Mouse (Mus musculus): Measurements from ENCODE around the gene Cbr4. TPM values are rescaled to one million over a fixed set of nuclear protein-coding genes. Genes with fewer than 3 reads are reported as not detected.
A peak's percentile ranks its signal among the peaks of the same experiment; 100 is the strongest.

Gene Cbr4
- polyA plus RNA-seq, 1 experiment from 2014 or later: 33.3 TPM

- H3K9ac ChIP-seq (replicated peaks; ENCODE audit: low read depth, low read length): no peak overlapping the region
- no peak for ATAC-seq (ENCODE audit: insufficient number of reproducible peaks, insufficient read depth, low FRiP score, low read depth)
- H3K27me3 ChIP-seq (ENCODE audit: control insufficient read depth, insufficient read depth, low read length): no peaks in the 10 kb centered on the region
- no peaks in the 10 kb centered on the region for H3K36me3 ChIP-seq (ENCODE audit: control insufficient read depth, insufficient read depth, low read length)
- no peak overlapping the region for H3K27ac ChIP-seq (ENCODE audit: low read length)
- no peaks in the 10 kb centered on the region for H3K4me1 ChIP-seq (ENCODE audit: control insufficient read depth, insufficient read depth, low read length)
- no peak overlapping the region for H3K4me3 ChIP-seq (ENCODE audit: low read depth, low read length)
- H3K4me2 ChIP-seq (replicated peaks; ENCODE audit: low read depth, low read length): no peak overlapping the region
- WGBS: 57% methylated on average over 8 of the region's 8 CpGs
- H3K9me3 ChIP-seq (ENCODE audit: control insufficient read depth, low read depth, low read length): no peaks in the 10 kb centered on the region
Measured at GRCm38 (mm10) chr8:61478793-61479192, 8.7 kb upstream of the Cbr4 start.

GRCm38 (mm10) chr8:61479506-61480214, 7.9 kb upstream of the Cbr4 start:
- H3K4me2 ChIP-seq (replicated peaks; ENCODE audit: low read depth, low read length): no peak overlapping the region
- ATAC-seq (ENCODE audit: insufficient number of reproducible peaks, insufficient read depth, low FRiP score, low read depth): no peak
- H3K4me3 ChIP-seq (ENCODE audit: low read depth, low read length): no peak overlapping the region
- H3K27ac ChIP-seq (ENCODE audit: low read length): no peak overlapping the region
- no peaks in the 10 kb centered on the region for H3K36me3 ChIP-seq (ENCODE audit: control insufficient read depth, insufficient read depth, low read length)
- H3K4me1 ChIP-seq (ENCODE audit: control insufficient read depth, insufficient read depth, low read length): no peaks in the 10 kb centered on the region
- H3K9me3 ChIP-seq (ENCODE audit: control insufficient read depth, low read depth, low read length): no peaks in the 10 kb centered on the region
- no peaks in the 10 kb centered on the region for H3K27me3 ChIP-seq (ENCODE audit: control insufficient read depth, insufficient read depth, low read length)
- H3K9ac ChIP-seq (replicated peaks; ENCODE audit: low read depth, low read length): no peak overlapping the region
- 48% methylated on average over 11 of the region's 11 CpGs for WGBS

- Histone ChIP-seq H3K4me1 (ENCODE audit: control insufficient read depth, insufficient read depth, low read length) (no peaks in the 10 kb centered on the region), H3K9ac (replicated peaks; ENCODE audit: low read depth, low read length) (no peak overlapping the region), H3K27me3 (ENCODE audit: control insufficient read depth, insufficient read depth, low read length) (no peaks in the 10 kb centered on the region), H3K27ac (ENCODE audit: low read length) (no peak overlapping the region), H3K4me2 (replicated peaks; ENCODE audit: low read depth, low read length) (no peak overlapping the region), H3K36me3 (ENCODE audit: control insufficient read depth, insufficient read depth, low read length) (no peaks in the 10 kb centered on the region), H3K4me3 (ENCODE audit: low read depth, low read length) (no peak overlapping the region), H3K9me3 (ENCODE audit: control insufficient read depth, low read depth, low read length) (no peaks in the 10 kb centered on the region)
- ATAC-seq (ENCODE audit: insufficient number of reproducible peaks, insufficient read depth, low FRiP score, low read depth): no peak
- WGBS: 85% methylated on average over 14 of the region's 14 CpGs
Measured at GRCm38 (mm10) chr8:61480260-61480967, 7.1 kb upstream of the Cbr4 start.

GRCm38 (mm10) chr8:61486923-61487529, 508 bp upstream of the Cbr4 start:
- Histone ChIP-seq H3K4me2 (replicated peaks; ENCODE audit: low read depth, low read length) (no peak overlapping the region), H3K9me3 (ENCODE audit: control insufficient read depth, low read depth, low read length) (no peaks in the 10 kb centered on the region)

GRCm38 (mm10) chr8:61488631-61489030, 1.1 kb downstream of the Cbr4 start:
- Histone ChIP-seq H3K4me1 (ENCODE audit: control insufficient read depth, insufficient read depth, low read length) (peaks cover 5% of the 10 kb centered on the region; the same call in 1 of the 2 replicates), H3K4me2 (replicated peaks; ENCODE audit: low read depth, low read length) (peak overlapping the region; percentile 77), H3K9ac (replicated peaks; ENCODE audit: low read depth, low read length) (no peak overlapping the region; the same call in 1 of the 2 replicates), H3K36me3 (ENCODE audit: control insufficient read depth, insufficient read depth, low read length) (peaks cover 4% of the 10 kb centered on the region; the same call in 1 of the 2 replicates), H3K27ac (ENCODE audit: low read length) (no peak overlapping the region), H3K27me3 (ENCODE audit: control insufficient read depth, insufficient read depth, low read length) (no peaks in the 10 kb centered on the region), H3K4me3 (ENCODE audit: low read depth, low read length) (peak overlapping the region; percentile 63; the same call in 1 of the 2 replicates), H3K9me3 (ENCODE audit: control insufficient read depth, low read depth, low read length) (no peaks in the 10 kb centered on the region)
- ATAC-seq (ENCODE audit: insufficient number of reproducible peaks, insufficient read depth, low FRiP score, low read depth): no peak
- 92% methylated on average over 8 of the region's 8 CpGs for WGBS

More at GRCm38 (mm10) chr8:61486923-61487529, 508 bp upstream of the Cbr4 start:
- ATAC-seq (ENCODE audit: insufficient number of reproducible peaks, insufficient read depth, low FRiP score, low read depth): no peak
- Histone ChIP-seq H3K27me3 (ENCODE audit: control insufficient read depth, insufficient read depth, low read length) (no peaks in the 10 kb centered on the region), H3K4me3 (ENCODE audit: low read depth, low read length) (peak overlapping the region; percentile 63; the same call in 1 of the 2 replicates), H3K27ac (ENCODE audit: low read length) (no peak overlapping the region), H3K9ac (replicated peaks; ENCODE audit: low read depth, low read length) (no peak overlapping the region), H3K4me1 (ENCODE audit: control insufficient read depth, insufficient read depth, low read length) (peaks cover 5% of the 10 kb centered on the region; the same call in 1 of the 2 replicates), H3K36me3 (ENCODE audit: control insufficient read depth, insufficient read depth, low read length) (no peaks in the 10 kb centered on the region)
- 95% methylated on average over 2 of the region's 2 CpGs for WGBS

GRCm38 (mm10) chr8:61497110-61497509, 9.6 kb downstream of the Cbr4 start:
- H3K4me3 ChIP-seq (ENCODE audit: low read depth, low read length): no peak overlapping the region
- no peak for ATAC-seq (ENCODE audit: insufficient number of reproducible peaks, insufficient read depth, low FRiP score, low read depth)
- H3K27me3 ChIP-seq (ENCODE audit: control insufficient read depth, insufficient read depth, low read length): no peaks in the 10 kb centered on the region
- no peak overlapping the region for H3K4me2 ChIP-seq (replicated peaks; ENCODE audit: low read depth, low read length)
- H3K36me3 ChIP-seq (ENCODE audit: control insufficient read depth, insufficient read depth, low read length): peaks cover 6% of the 10 kb centered on the region; the same call in 1 of the 2 replicates
- H3K9ac ChIP-seq (replicated peaks; ENCODE audit: low read depth, low read length): no peak overlapping the region
- H3K9me3 ChIP-seq (ENCODE audit: control insufficient read depth, low read depth, low read length): no peaks in the 10 kb centered on the region
- WGBS: 81% methylated on average over 4 of the region's 4 CpGs
- H3K27ac ChIP-seq (ENCODE audit: low read length): no peak overlapping the region
- H3K4me1 ChIP-seq (ENCODE audit: control insufficient read depth, insufficient read depth, low read length): no peaks in the 10 kb centered on the region

- no peak overlapping the region for H3K9ac ChIP-seq (replicated peaks; ENCODE audit: low read depth, low read length)
- H3K36me3 ChIP-seq (ENCODE audit: control insufficient read depth, insufficient read depth, low read length): peaks cover 5% of the 10 kb centered on the region; the same call in 1 of the 2 replicates
- H3K27ac ChIP-seq (ENCODE audit: low read length): no peak overlapping the region
- no peak overlapping the region for H3K4me3 ChIP-seq (ENCODE audit: low read depth, low read length)
- no peaks in the 10 kb centered on the region for H3K4me1 ChIP-seq (ENCODE audit: control insufficient read depth, insufficient read depth, low read length)
- 63% methylated on average over 4 of the region's 4 CpGs for WGBS
- 0 out of 2 replicates have a peak, but pooled peaks have one; percentile 18 for ATAC-seq (ENCODE audit: insufficient number of reproducible peaks, insufficient read depth, low FRiP score, low read depth)
- no peak overlapping the region for H3K4me2 ChIP-seq (replicated peaks; ENCODE audit: low read depth, low read length)
- no peaks in the 10 kb centered on the region for H3K9me3 ChIP-seq (ENCODE audit: control insufficient read depth, low read depth, low read length)
- no peaks in the 10 kb centered on the region for H3K27me3 ChIP-seq (ENCODE audit: control insufficient read depth, insufficient read depth, low read length)
Measured at GRCm38 (mm10) chr8:61499035-61499434, 11.5 kb downstream of the Cbr4 start.

GRCm38 (mm10) chr8:61500914-61501313, 13.4 kb downstream of the Cbr4 start:
- peaks cover 5% of the 10 kb centered on the region; the same call in 1 of the 2 replicates for H3K36me3 ChIP-seq (ENCODE audit: control insufficient read depth, insufficient read depth, low read length)
- WGBS: 63% methylated on average over 3 of the region's 3 CpGs
- no peak overlapping the region for H3K27ac ChIP-seq (ENCODE audit: low read length)
- no peaks in the 10 kb centered on the region for H3K9me3 ChIP-seq (ENCODE audit: control insufficient read depth, low read depth, low read length)
- no peak overlapping the region for H3K4me2 ChIP-seq (replicated peaks; ENCODE audit: low read depth, low read length)
- no peak overlapping the region for H3K9ac ChIP-seq (replicated peaks; ENCODE audit: low read depth, low read length)
- ATAC-seq (ENCODE audit: insufficient number of reproducible peaks, insufficient read depth, low FRiP score, low read depth): no peak
- no peak overlapping the region for H3K4me3 ChIP-seq (ENCODE audit: low read depth, low read length)
- no peaks in the 10 kb centered on the region for H3K4me1 ChIP-seq (ENCODE audit: control insufficient read depth, insufficient read depth, low read length)
- no peaks in the 10 kb centered on the region for H3K27me3 ChIP-seq (ENCODE audit: control insufficient read depth, insufficient read depth, low read length)

Data from stomach, embryonic 14.5 days (tissue).